Mouse (Mus musculus) limb, embryonic 14.5 days (tissue): ENCODE data around the gene Zfand3. TPM values are rescaled to one million over a fixed set of nuclear protein-coding genes. Genes with fewer than 3 reads are reported as not detected.
A peak's percentile ranks its signal among the peaks of the same experiment; 100 is the strongest.

Experiments
- ATAC-seq: fragments of 200-750 bp; cut with Nextera tagmentation; 2 replicates; pipeline ENCODE4 v1.8.0; 2017; ENCODE audit warnings: low read depth, moderate number of reproducible peaks, moderate TSS enrichment; ENCODE audit not compliant: low FRiP score
- DNase-seq: peaks from one replicate; pipeline ENCODE4 v3.0.0-alpha.2; 2015; ENCODE audit warnings: low spot score
- H3K27ac ChIP-seq: fragments of 300-500 bp; sonication (generic); replicated peaks from 2 replicates; pipeline ENCODE4 v1.5.1; 2014; ENCODE audit warnings: low read depth, mild to moderate bottlenecking, low read length, moderate library complexity, mixed read lengths
- H3K27me3 ChIP-seq: fragments of 300-500 bp; sonication (generic); 2 replicates; pipeline ENCODE4 v1.6.1; 2014; ENCODE audit warnings: low read length, mixed read lengths; ENCODE audit not compliant: control insufficient read depth, insufficient read depth
- H3K36me3 ChIP-seq: fragments of 300-500 bp; sonication (generic); 2 replicates; pipeline ENCODE4 v1.6.1; 2014; ENCODE audit warnings: mild to moderate bottlenecking, low read length, moderate library complexity, mixed read lengths; ENCODE audit not compliant: control insufficient read depth, insufficient read depth
- H3K4me1 ChIP-seq: fragments of 300-500 bp; sonication (generic); 2 replicates; pipeline ENCODE4 v1.6.1; 2014; ENCODE audit warnings: antibody characterized with exemption, low read length, mixed read lengths; ENCODE audit not compliant: control insufficient read depth, insufficient read depth
- H3K4me2 ChIP-seq: fragments of 300-500 bp; sonication (generic); replicated peaks from 2 replicates; pipeline ENCODE4 v1.6.1; 2014; ENCODE audit warnings: low read depth, mild to moderate bottlenecking, low read length, moderate library complexity; ENCODE audit not compliant: severe bottlenecking
- H3K4me3 ChIP-seq: fragments of 300-500 bp; sonication (generic); replicated peaks from 2 replicates; pipeline ENCODE4 v1.5.1; 2014; ENCODE audit warnings: low read length
- H3K9ac ChIP-seq: fragments of 300-500 bp; sonication (generic); 2 replicates; pipeline ENCODE4 v1.6.1; 2014; ENCODE audit warnings: mild to moderate bottlenecking, low read depth, low read length, moderate library complexity; ENCODE audit not compliant: severe bottlenecking
- H3K9me3 ChIP-seq: fragments of 300-500 bp; sonication (generic); 2 replicates; pipeline ENCODE4 v1.6.1; 2016; ENCODE audit warnings: low read length; ENCODE audit not compliant: control insufficient read depth
- POLR2A ChIP-seq: fragments of 200-500 bp; IDR thresholded peaks from 2 replicates; pipeline ENCODE4 v1.8.0; 2012; ENCODE audit warnings: inconsistent platforms, mild to moderate bottlenecking, moderate library complexity, borderline replicate concordance; ENCODE audit not compliant: insufficient read depth, insufficient read length; ENCODE audit errors: extremely low read depth
- WGBS: fragments of 180-500 bp; shearing (Covaris S2); extraction: QIAGEN DNeasy Blood & Tissue Kit; methylation state at CpG from one replicate; pipeline ENCODE4 v1.1.7; 2014; 5-methylcytosine and 5-hydroxymethylcytosine counted together
- polyA plus RNA-seq, 2 experiments: library from polyadenylated mRNA; depleted of rRNA in 1 of 2; stranded (reverse) in 1 of 2; unstranded in 1 of 2; fragments of >200 nt; fragmentation: Nextera tagmentation in 1 of 2; extraction: Ambion mirVana in 1 of 2; gene quantifications; 2 replicates each; pipeline versions ENCODE4 v1.2.1 to v1.2.3; 2012 to 2014

Zfand3 gene
- polyA plus RNA-seq (2012; rRNA removed) (107 and 121 TPM in 2 replicates), polyA plus RNA-seq (2014; fragmentation: Nextera tagmentation; extraction: Ambion mirVana) (43.1 and 45.0 TPM in 2 replicates)

- peak; percentile 92; the same call in 1 of the 2 replicates for TF ChIP-seq POLR2A
- WGBS = 0% methylated on average over 24 of the region's 93 CpGs
- ATAC-seq (peak; percentile 94), DNase-seq (peak; percentile 96)
- Histone ChIP-seq H3K4me3 (peak within 1 kb of the TSS; percentile 87), H3K9ac (peak within 1 kb of the TSS; percentile 96), H3K36me3 (no peaks in the 10 kb centered on the region), H3K27ac (peak within 1 kb of the TSS; percentile 99), H3K4me2 (peak within 1 kb of the TSS; percentile 66), H3K9me3 (no peaks in the 10 kb centered on the region), H3K4me1 (peaks cover 31% of the 10 kb centered on the region), H3K27me3 (no peaks in the 10 kb centered on the region)
Observed at GRCm38 (mm10) chr17:30004203-30005102, at the start of gene Zfand3. TSS of gene Zfand3 (plus strand) at chr17:30004733.

GRCm38 (mm10) chr17:29955880-29956279 is 48.7 kb upstream of the Zfand3 start:
- Histone ChIP-seq H3K4me2 (no peak overlapping the region), H3K4me1 (peaks cover 5% of the 10 kb centered on the region), H3K27me3 (no peaks in the 10 kb centered on the region), H3K4me3 (no peak overlapping the region), H3K27ac (no peak overlapping the region), H3K9ac (no peak overlapping the region), H3K36me3 (no peaks in the 10 kb centered on the region), H3K9me3 (peaks cover 4% of the 10 kb centered on the region; the same call in 1 of the 2 replicates)
- DNase-seq (no peak), ATAC-seq (no peak)
- 70% methylated on average over 8 of the region's 8 CpGs for WGBS
- no peak for TF ChIP-seq POLR2A

DNA sequence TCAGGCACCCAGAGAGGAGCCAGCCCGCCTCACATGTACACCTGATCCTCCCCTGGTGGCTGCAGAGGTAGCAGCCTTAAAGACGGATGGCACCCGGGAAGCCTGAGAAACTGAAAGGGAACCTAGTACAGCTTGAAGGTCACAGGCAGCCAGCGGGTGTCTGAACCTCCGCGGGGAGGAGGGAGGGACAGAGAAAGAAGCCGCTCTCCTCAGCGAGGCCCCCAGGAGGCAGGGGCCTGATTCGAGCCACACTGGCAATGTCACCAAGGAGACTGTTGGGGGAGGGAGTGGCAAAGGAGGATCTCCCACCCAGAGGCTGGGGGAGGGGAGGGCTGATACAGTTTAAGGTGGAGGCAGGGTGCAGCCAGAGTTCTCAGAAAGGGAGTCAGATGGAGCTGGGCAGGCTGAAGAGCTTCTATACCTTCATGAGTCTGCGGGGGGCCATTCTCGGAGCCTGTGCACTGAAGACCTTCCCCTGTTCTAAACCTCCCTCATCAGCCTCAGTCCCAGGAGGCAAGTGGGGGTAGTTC is 40.7 kb upstream of the Zfand3 start:
- H3K4me3 ChIP-seq = 0 out of 2 replicates have a peak overlapping the region, but pooled peaks have one; percentile 1
- peak overlapping the region; percentile 32; the same call in 1 of the 2 replicates for H3K4me2 ChIP-seq
- no peak for DNase-seq
- no peak for ATAC-seq
- 6% methylated on average over 11 of the region's 11 CpGs for WGBS
- no peak overlapping the region; the same call in 1 of the 2 replicates for H3K9ac ChIP-seq
- peaks cover 21% of the 10 kb centered on the region; the same call in 1 of the 2 replicates for H3K27me3 ChIP-seq
- H3K27ac ChIP-seq = no peak overlapping the region
- no peaks in the 10 kb centered on the region for H3K36me3 ChIP-seq
- peaks cover 4% of the 10 kb centered on the region; the same call in 1 of the 2 replicates for H3K9me3 ChIP-seq
- peaks cover 14% of the 10 kb centered on the region for H3K4me1 ChIP-seq
- TF ChIP-seq POLR2A = no peak

DNA sequence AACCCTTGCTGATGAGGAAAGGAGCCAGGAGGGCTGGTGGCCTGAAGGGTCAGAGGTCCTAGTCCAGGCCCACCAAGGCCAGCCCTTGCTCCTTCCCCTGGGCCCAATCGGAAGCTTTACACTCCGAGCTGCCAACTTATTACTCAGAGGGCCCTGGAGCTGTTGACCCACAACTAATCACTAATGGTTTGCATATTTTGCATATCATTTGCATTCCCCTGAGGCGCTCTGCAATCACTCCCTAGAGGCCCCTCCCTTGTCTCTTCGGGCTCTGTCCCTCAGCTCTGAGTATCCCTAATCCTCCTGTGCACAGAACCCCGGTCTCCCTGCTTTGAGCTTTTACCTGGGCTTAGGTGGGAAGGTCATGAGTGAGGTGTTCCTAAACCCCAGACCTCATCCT is 39.0 kb upstream of the Zfand3 start:
- Histone ChIP-seq H3K27ac (no peak overlapping the region), H3K9me3 (no peaks in the 10 kb centered on the region), H3K4me1 (peaks cover 14% of the 10 kb centered on the region), H3K36me3 (no peaks in the 10 kb centered on the region), H3K9ac (no peak overlapping the region), H3K4me3 (no peak overlapping the region), H3K27me3 (peaks cover 21% of the 10 kb centered on the region; the same call in 1 of the 2 replicates), H3K4me2 (no peak overlapping the region)
- ATAC-seq (no peak), DNase-seq (no peak)
- WGBS = 12% methylated on average over 5 of the region's 5 CpGs
- TF ChIP-seq POLR2A = no peak

- Histone ChIP-seq H3K27me3 (peaks cover 4% of the 10 kb centered on the region; the same call in 1 of the 2 replicates), H3K9ac (no peak within 1 kb of the TSS), H3K9me3 (no peaks in the 10 kb centered on the region), H3K27ac (no peak within 1 kb of the TSS), H3K4me1 (no peaks in the 10 kb centered on the region), H3K4me2 (no peak within 1 kb of the TSS), H3K4me3 (no peak within 1 kb of the TSS), H3K36me3 (no peaks in the 10 kb centered on the region)
- no peak for ATAC-seq
- TF ChIP-seq POLR2A = no peak
- 69% methylated on average over 7 of the region's 7 CpGs for WGBS
- DNase-seq = no peak
Observed at GRCm38 (mm10) chr17:29970037-29970555, 34.4 kb upstream of the Zfand3 start, which contains the start of gene Mdga1. TSS of gene Mdga1 (minus strand) at chr17:29970087.
